Mouse (Mus musculus) 3134 (cell line): ENCODE data around the gene Gpx2.

Experiments
- DNase-seq: peaks from one replicate; pipeline ENCODE4 v3.0.0-alpha.2; 2011; ENCODE audit warnings: low spot score; ENCODE audit not compliant: insufficient read length; ENCODE audit errors: extremely low read depth

Gene Gpx2

GRCm38 (mm10) chr12:76795350-76795749, at the start of gene Gpx2:
Gpx2 (minus strand) TSS chr12:76795554.
- no peak for DNase-seq

- DNase-seq, result no peak
Measured at GRCm38 (mm10) chr12:76844346-76845061, 49.1 kb upstream of the Gpx2 start.

GRCm38 (mm10) chr12:76840081-76840480, 44.7 kb upstream of the Gpx2 start:
- no peak for DNase-seq

- DNase-seq, result no peak
Measured at GRCm38 (mm10) chr12:76839298-76839697, 43.9 kb upstream of the Gpx2 start.

- DNase-seq, result no peak
Measured at GRCm38 (mm10) chr12:76837844-76838650, 42.7 kb upstream of the Gpx2 start.

- DNase-seq, result peak; percentile 94
Measured at GRCm38 (mm10) chr12:76837101-76837843, 41.9 kb upstream of the Gpx2 start.

GRCm38 (mm10) chr12:76832704-76833103, 37.4 kb upstream of the Gpx2 start:
- no peak for DNase-seq

GRCm38 (mm10) chr12:76825283-76825682, 29.9 kb upstream of the Gpx2 start:
- no peak for DNase-seq

GRCm38 (mm10) chr12:76822651-76823041, 27.3 kb upstream of the Gpx2 start, which contains the start of gene Rab15:
Rab15 (minus strand) TSS chr12:76822908.
- DNase-seq, result no peak

GRCm38 (mm10) chr12:76822002-76822650, 26.8 kb upstream of the Gpx2 start:
- DNase-seq, result no peak

- DNase-seq, result no peak
Measured at GRCm38 (mm10) chr12:76820615-76821014, 25.3 kb upstream of the Gpx2 start.

- DNase-seq, result no peak
Measured at GRCm38 (mm10) chr12:76819816-76820215, 24.5 kb upstream of the Gpx2 start.

- no peak for DNase-seq
Measured at GRCm38 (mm10) chr12:76818908-76819307, 23.6 kb upstream of the Gpx2 start.

GRCm38 (mm10) chr12:76818120-76818519, 22.8 kb upstream of the Gpx2 start:
- DNase-seq, result no peak

GRCm38 (mm10) chr12:76817176-76817575, 21.8 kb upstream of the Gpx2 start:
- no peak for DNase-seq

GRCm38 (mm10) chr12:76816720-76817119, 21.4 kb upstream of the Gpx2 start:
- no peak for DNase-seq

GRCm38 (mm10) chr12:76814120-76814519, 18.8 kb upstream of the Gpx2 start:
- no peak for DNase-seq

- no peak for DNase-seq
Measured at GRCm38 (mm10) chr12:76813543-76813942, 18.2 kb upstream of the Gpx2 start.

GRCm38 (mm10) chr12:76811006-76811405, 15.7 kb upstream of the Gpx2 start:
- no peak for DNase-seq

- no peak for DNase-seq
Measured at GRCm38 (mm10) chr12:76810491-76810890, 15.1 kb upstream of the Gpx2 start.

GRCm38 (mm10) chr12:76807796-76808195, 12.4 kb upstream of the Gpx2 start:
- no peak for DNase-seq
